Mouse (Mus musculus) heart, embryonic 12.5 days (tissue): ENCODE results near the gene Col4a1. TPM values are rescaled to one million over a fixed set of nuclear protein-coding genes. Genes with fewer than 3 reads are reported as not detected.

Experiments used
- ATAC-seq: fragments of 200-750 bp; cut with Nextera tagmentation; 2 replicates; pipeline ENCODE4 v1.8.0; 2017; ENCODE audit warnings: moderate TSS enrichment, moderate library complexity; ENCODE audit not compliant: insufficient number of reproducible peaks, low FRiP score
- H3K27ac ChIP-seq: fragments of 300-500 bp; sonication (generic); 2 replicates; pipeline ENCODE4 v1.5.1; 2016; ENCODE audit warnings: mild to moderate bottlenecking, moderate library complexity; ENCODE audit not compliant: poor library complexity, severe bottlenecking
- H3K27me3 ChIP-seq: fragments of 300-500 bp; sonication (generic); replicated peaks from 2 replicates; pipeline ENCODE4 v1.6.1; 2016; ENCODE audit warnings: mild to moderate bottlenecking, moderate library complexity
- H3K36me3 ChIP-seq: fragments of 300-500 bp; sonication (generic); 2 replicates; pipeline ENCODE4 v1.6.1; 2016; ENCODE audit warnings: mild to moderate bottlenecking, moderate library complexity
- H3K4me1 ChIP-seq: fragments of 300-500 bp; sonication (generic); replicated peaks from 2 replicates; pipeline ENCODE4 v1.6.1; 2016; ENCODE audit warnings: mild to moderate bottlenecking
- H3K4me2 ChIP-seq: fragments of 300-500 bp; sonication (generic); 2 replicates; pipeline ENCODE4 v1.6.1; 2016; ENCODE audit warnings: mild to moderate bottlenecking, moderate library complexity
- H3K4me3 ChIP-seq: fragments of 300-500 bp; sonication (generic); 2 replicates; pipeline ENCODE4 v1.5.1; 2016; ENCODE audit warnings: mild to moderate bottlenecking
- H3K9ac ChIP-seq: fragments of 300-500 bp; sonication (generic); 2 replicates; pipeline ENCODE4 v1.6.1; 2016; ENCODE audit warnings: mild to moderate bottlenecking, moderate library complexity
- H3K9me3 ChIP-seq: fragments of 300-500 bp; sonication (generic); replicated peaks from 2 replicates; pipeline ENCODE4 v1.6.1; 2016; ENCODE audit warnings: mild to moderate bottlenecking, moderate library complexity
- WGBS: fragments of 180-500 bp; shearing (Covaris S2); methylation state at CpG from one replicate; pipeline ENCODE4 v1.1.7; 2016; 5-methylcytosine and 5-hydroxymethylcytosine counted together
- polyA plus RNA-seq: library from polyadenylated mRNA; unstranded; fragments of >200 nt; fragmentation: Nextera tagmentation; extraction: Ambion mirVana; gene quantifications from 2 replicates; pipeline ENCODE4 v1.2.1, GENCODE M21; 2016

The Col4a1 gene
- polyA plus RNA-seq, 1 experiment from 2014 or later: 240 TPM

GRCm38 (mm10) chr8:11280721-11281268 is 31.8 kb downstream of the Col4a1 start:
- no peaks in the 10 kb centered on the region for H3K27me3 ChIP-seq

GRCm38 (mm10) chr8:11279296-11279826 is 33.3 kb downstream of the Col4a1 start:
- Histone ChIP-seq H3K27ac (peak overlapping the region; percentile 56; the same call in 1 of the 2 replicates), H3K27me3 (no peaks in the 10 kb centered on the region), H3K4me2 (peak overlapping the region; percentile 43), H3K4me3 (no peak overlapping the region), H3K36me3 (0 out of 2 replicates have a peak, but pooled peaks cover 8% of the 10 kb centered on the region), H3K9ac (no peak overlapping the region), H3K9me3 (no peaks in the 10 kb centered on the region), H3K4me1 (peaks cover 84% of the 10 kb centered on the region)
- 56% methylated on average over 20 of the region's 20 CpGs for WGBS
- peak; percentile 56 for ATAC-seq

More at GRCm38 (mm10) chr8:11280721-11281268, 31.8 kb downstream of the Col4a1 start:
- no peak overlapping the region for H3K4me2 ChIP-seq
- H3K27ac ChIP-seq: no peak overlapping the region
- ATAC-seq: no peak
- 81% methylated on average over 10 of the region's 10 CpGs for WGBS
- no peak overlapping the region for H3K4me3 ChIP-seq
- H3K36me3 ChIP-seq: 0 out of 2 replicates have a peak, but pooled peaks cover 8% of the 10 kb centered on the region
- no peaks in the 10 kb centered on the region for H3K9me3 ChIP-seq
- H3K4me1 ChIP-seq: peaks cover 82% of the 10 kb centered on the region
- H3K9ac ChIP-seq: no peak overlapping the region

GRCm38 (mm10) chr8:11278101-11278611 is 34.5 kb downstream of the Col4a1 start:
- peak overlapping the region; percentile 56 for H3K27ac ChIP-seq
- no peak for ATAC-seq

GRCm38 (mm10) chr8:11277602-11278051 is 35.0 kb downstream of the Col4a1 start:
- H3K4me2 ChIP-seq: no peak overlapping the region
- no peak overlapping the region for H3K9ac ChIP-seq
- no peak overlapping the region for H3K4me3 ChIP-seq
- no peak for ATAC-seq
- 81% methylated on average over 3 of the region's 3 CpGs for WGBS
- H3K9me3 ChIP-seq: no peaks in the 10 kb centered on the region
- peak overlapping the region; percentile 56 for H3K27ac ChIP-seq
- H3K36me3 ChIP-seq: 0 out of 2 replicates have a peak, but pooled peaks cover 8% of the 10 kb centered on the region
- H3K4me1 ChIP-seq: peaks cover 80% of the 10 kb centered on the region
- H3K27me3 ChIP-seq: no peaks in the 10 kb centered on the region

More at GRCm38 (mm10) chr8:11278101-11278611, 34.5 kb downstream of the Col4a1 start:
- peaks cover 82% of the 10 kb centered on the region for H3K4me1 ChIP-seq
- no peaks in the 10 kb centered on the region for H3K27me3 ChIP-seq
- peak overlapping the region; percentile 30; the same call in 1 of the 2 replicates for H3K9ac ChIP-seq
- no peak overlapping the region for H3K4me3 ChIP-seq
- WGBS: 54% methylated on average over 4 of the region's 4 CpGs
- H3K9me3 ChIP-seq: no peaks in the 10 kb centered on the region
- 0 out of 2 replicates have a peak, but pooled peaks cover 8% of the 10 kb centered on the region for H3K36me3 ChIP-seq
- H3K4me2 ChIP-seq: 0 out of 2 replicates have a peak overlapping the region, but pooled peaks have one; percentile 7

- H3K9me3 ChIP-seq: no peaks in the 10 kb centered on the region
- no peaks in the 10 kb centered on the region for H3K36me3 ChIP-seq
- no peak for ATAC-seq
- H3K27ac ChIP-seq: no peak overlapping the region
- H3K9ac ChIP-seq: no peak overlapping the region
- no peaks in the 10 kb centered on the region for H3K27me3 ChIP-seq
- WGBS: 68% methylated on average over 6 of the region's 6 CpGs
- H3K4me2 ChIP-seq: no peak overlapping the region
- no peak overlapping the region for H3K4me3 ChIP-seq
- H3K4me1 ChIP-seq: peaks cover 86% of the 10 kb centered on the region
Observed at GRCm38 (mm10) chr8:11276286-11276685, 36.3 kb downstream of the Col4a1 start.

- Histone ChIP-seq H3K9ac (no peak overlapping the region), H3K27me3 (no peaks in the 10 kb centered on the region), H3K36me3 (no peaks in the 10 kb centered on the region), H3K27ac (peak overlapping the region; percentile 34), H3K4me1 (peaks cover 84% of the 10 kb centered on the region), H3K9me3 (no peaks in the 10 kb centered on the region), H3K4me2 (peak overlapping the region; percentile 30), H3K4me3 (no peak overlapping the region)
- whole genome bisulfite sequencing: 15% methylated on average over 7 of the region's 7 CpGs
- ATAC-seq: no peak
Observed at GRCm38 (mm10) chr8:11274415-11274814, 38.2 kb downstream of the Col4a1 start.

- Histone ChIP-seq H3K4me1 (peaks cover 84% of the 10 kb centered on the region), H3K9ac (no peak overlapping the region), H3K9me3 (no peaks in the 10 kb centered on the region), H3K4me3 (no peak overlapping the region), H3K36me3 (no peaks in the 10 kb centered on the region), H3K4me2 (no peak overlapping the region), H3K27ac (peak overlapping the region; percentile 34), H3K27me3 (no peaks in the 10 kb centered on the region)
- ATAC-seq: no peak
- 77% methylated on average over 15 of the region's 15 CpGs for WGBS
Observed at GRCm38 (mm10) chr8:11273506-11274158, 39.0 kb downstream of the Col4a1 start.

- Histone ChIP-seq H3K9ac (no peak overlapping the region), H3K27me3 (no peaks in the 10 kb centered on the region), H3K27ac (peak overlapping the region; percentile 66), H3K36me3 (no peaks in the 10 kb centered on the region), H3K4me2 (no peak overlapping the region), H3K4me3 (no peak overlapping the region), H3K9me3 (no peaks in the 10 kb centered on the region), H3K4me1 (peaks cover 84% of the 10 kb centered on the region)
- no peak for ATAC-seq
- 42% methylated on average over 6 of the region's 6 CpGs for WGBS
Observed at GRCm38 (mm10) chr8:11272205-11272604, 40.4 kb downstream of the Col4a1 start.

GRCm38 (mm10) chr8:11270826-11271225 is 41.8 kb downstream of the Col4a1 start:
- Histone ChIP-seq H3K4me2 (no peak overlapping the region), H3K9ac (no peak overlapping the region), H3K4me3 (no peak overlapping the region), H3K9me3 (no peaks in the 10 kb centered on the region), H3K36me3 (no peaks in the 10 kb centered on the region), H3K4me1 (peaks cover 87% of the 10 kb centered on the region), H3K27ac (no peak overlapping the region), H3K27me3 (no peaks in the 10 kb centered on the region)
- ATAC-seq: no peak
- 68% methylated on average over 6 of the region's 6 CpGs for WGBS

GRCm38 (mm10) chr8:11268753-11269152 is 43.9 kb downstream of the Col4a1 start:
- H3K4me3 ChIP-seq: no peak overlapping the region
- no peak for ATAC-seq
- no peaks in the 10 kb centered on the region for H3K9me3 ChIP-seq
- peaks cover 88% of the 10 kb centered on the region for H3K4me1 ChIP-seq
- no peaks in the 10 kb centered on the region; the same call in 1 of the 2 replicates for H3K36me3 ChIP-seq
- no peak overlapping the region for H3K9ac ChIP-seq
- no peaks in the 10 kb centered on the region for H3K27me3 ChIP-seq
- H3K27ac ChIP-seq: no peak overlapping the region
- 68% methylated on average over 6 of the region's 6 CpGs for WGBS
- no peak overlapping the region for H3K4me2 ChIP-seq

- ATAC-seq: no peak
- Histone ChIP-seq H3K9ac (no peak overlapping the region), H3K27me3 (no peaks in the 10 kb centered on the region), H3K4me1 (peaks cover 86% of the 10 kb centered on the region), H3K27ac (peak overlapping the region; percentile 44; the same call in 1 of the 2 replicates), H3K4me2 (no peak overlapping the region), H3K4me3 (no peak overlapping the region), H3K36me3 (no peaks in the 10 kb centered on the region; the same call in 1 of the 2 replicates), H3K9me3 (no peaks in the 10 kb centered on the region)
- 52% methylated on average over 2 of the region's 2 CpGs for WGBS
Observed at GRCm38 (mm10) chr8:11266471-11266870, 46.2 kb downstream of the Col4a1 start.
